Mouse (Mus musculus) small intestine, adult 2 months (tissue): ENCODE results near the gene Upk3bl.

ENCODE experiments used
- CTCF ChIP-seq: fragments of 200-500 bp; IDR thresholded peaks from 2 replicates; pipeline ENCODE4 v1.5.1; 2012; ENCODE audit warnings: low read depth, mild to moderate bottlenecking, control low read depth, inconsistent platforms, low read length, moderate library complexity, mixed read lengths; ENCODE audit not compliant: insufficient replicate concordance, insufficient read length; ENCODE audit errors: extremely low read depth
- POLR2A ChIP-seq: fragments of 200-500 bp; IDR thresholded peaks from 2 replicates; pipeline ENCODE4 v1.6.1; 2012; ENCODE audit warnings: low read depth, mild to moderate bottlenecking, control low read depth, inconsistent platforms, low read length, moderate library complexity

- no peak for TF ChIP-seq CTCF
- no peak for TF ChIP-seq POLR2A
These were observed 34.7 kb downstream of the Upk3bl start for GRCm38 (mm10) chr5:136088821-136089575.
